Mouse (Mus musculus) olfactory bulb, adult 2 months (tissue): ENCODE data around the gene Krt12. TPM values are rescaled to one million over a fixed set of nuclear protein-coding genes. Genes with fewer than 3 reads are reported as not detected.

Experiments used
- H3K27ac ChIP-seq: fragments of 200-500 bp; 2 replicates; pipeline ENCODE4 v1.5.1; 2012; ENCODE audit warnings: low read depth, low read length; ENCODE audit not compliant: insufficient read depth
- H3K4me1 ChIP-seq: fragments of 200-500 bp; 2 replicates; pipeline ENCODE4 v1.6.1; 2012; ENCODE audit warnings: low read length; ENCODE audit not compliant: control insufficient read depth, insufficient read depth
- H3K4me3 ChIP-seq: fragments of 200-500 bp; 2 replicates; pipeline ENCODE4 v1.5.1; 2012; ENCODE audit warnings: mild to moderate bottlenecking, low read depth, low read length, moderate library complexity; ENCODE audit not compliant: insufficient read depth
- CTCF ChIP-seq: fragments of 200-500 bp; IDR thresholded peaks from 2 replicates; pipeline ENCODE4 v1.5.1; 2012; ENCODE audit warnings: low read depth, mild to moderate bottlenecking, low read length, moderate library complexity; ENCODE audit not compliant: insufficient read depth
- POLR2A ChIP-seq: fragments of 200-500 bp; IDR thresholded peaks from 2 replicates; pipeline ENCODE4 v1.6.1; 2012; ENCODE audit warnings: mild to moderate bottlenecking, low read depth, low read length, moderate library complexity; ENCODE audit not compliant: insufficient read depth
- WGBS: fragments of 180-500 bp; shearing (Covaris S2); methylation state at CpG from one replicate; pipeline ENCODE4 v1.1.7; 2018; 5-methylcytosine and 5-hydroxymethylcytosine counted together
- polyA plus RNA-seq: library from polyadenylated mRNA; stranded (reverse); fragments of >200 nt; gene quantifications from 2 replicates; pipeline ENCODE4 v1.2.4, GENCODE M21; 2012; ENCODE audit warnings: low replicate concordance; ENCODE audit not compliant: missing spikeins, insufficient read depth, insufficient read length

The Krt12 gene
- polyA plus RNA-seq, 1 experiment: not detected

DNA sequence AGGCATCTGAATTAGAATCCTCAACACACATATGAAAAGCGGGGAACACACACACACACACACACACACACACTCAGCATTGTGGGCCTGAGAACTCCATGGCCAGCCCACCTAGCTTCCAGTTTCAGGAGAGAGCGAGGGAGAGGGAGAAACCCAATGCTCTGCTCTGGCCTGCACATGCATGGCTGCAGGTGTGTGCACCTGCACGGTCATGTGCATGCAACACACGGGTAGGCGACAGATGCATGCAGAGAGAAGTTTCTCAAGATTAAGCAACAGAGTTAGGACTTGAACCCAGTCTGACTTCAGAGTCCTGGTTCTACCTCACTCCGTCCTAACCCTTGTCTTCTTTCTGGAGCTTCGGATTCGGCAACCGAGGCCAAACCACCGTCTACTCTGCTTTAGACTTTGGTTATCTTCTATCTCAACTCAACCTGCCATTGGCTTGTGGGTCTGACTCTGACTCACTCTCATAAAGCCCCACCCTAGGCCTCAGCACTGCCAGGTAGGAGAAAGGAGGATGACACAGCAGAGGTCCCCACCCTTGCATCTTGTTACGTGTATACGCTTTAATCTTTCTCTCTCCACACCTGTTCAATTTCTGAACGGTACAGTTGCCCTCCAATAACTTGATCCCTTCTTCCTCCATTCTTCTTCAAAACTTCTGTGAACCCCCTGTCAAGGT is 7.5 kb downstream of the Krt12 start:
- H3K4me1 ChIP-seq: peaks cover 14% of the 10 kb centered on the region

GRCm38 (mm10) chr11:99413247-99413646 is 8.8 kb downstream of the Krt12 start:
- TF ChIP-seq CTCF (no peak), POLR2A (no peak)
- Histone ChIP-seq H3K4me1 (peaks cover 9% of the 10 kb centered on the region), H3K27ac (no peak overlapping the region), H3K4me3 (no peak overlapping the region)
- 16% methylated on average over 6 of the region's 6 CpGs for WGBS

More for the DNA sequence above, 7.5 kb downstream of the Krt12 start:
- no peak overlapping the region for H3K4me3 ChIP-seq
- TF ChIP-seq POLR2A: no peak
- TF ChIP-seq CTCF: no peak
- WGBS: 96% methylated on average over 13 of the region's 13 CpGs
- H3K27ac ChIP-seq: no peak overlapping the region

GRCm38 (mm10) chr11:99406186-99406585 is 15.9 kb downstream of the Krt12 start:
- WGBS: 62% methylated on average over 10 of the region's 10 CpGs
- no peak overlapping the region for H3K4me3 ChIP-seq
- no peak overlapping the region for H3K27ac ChIP-seq
- TF ChIP-seq POLR2A (no peak), CTCF (no peak)
- H3K4me1 ChIP-seq: no peaks in the 10 kb centered on the region

DNA sequence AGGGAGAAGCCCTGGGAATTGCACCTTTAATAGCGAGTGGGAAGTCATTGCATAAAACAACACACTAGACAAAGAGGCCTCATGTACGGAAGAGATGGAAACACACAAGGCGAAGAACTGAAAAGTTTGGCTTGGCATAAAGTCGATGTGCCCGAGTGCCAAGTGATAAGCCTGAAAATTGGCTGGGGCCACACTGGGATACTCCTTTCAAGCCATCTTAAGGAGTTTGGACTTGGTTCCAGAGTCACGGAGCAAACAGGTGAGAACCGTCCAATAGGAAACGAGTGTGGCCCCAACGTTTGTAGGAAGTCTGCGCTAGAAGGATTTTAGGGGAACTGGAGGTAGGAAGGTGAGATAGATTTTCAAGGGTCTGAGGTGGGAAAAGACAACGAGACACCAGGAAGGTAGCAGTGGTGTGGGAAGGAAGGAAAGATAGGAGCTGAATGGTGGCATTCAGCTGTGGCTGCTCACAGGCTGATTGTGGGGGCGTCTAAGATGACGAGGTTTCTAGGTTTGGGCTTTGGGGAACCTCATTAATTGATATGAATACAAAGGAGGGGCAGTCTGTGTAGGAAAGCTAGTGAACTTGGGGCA is 22.0 kb downstream of the Krt12 start:
- TF ChIP-seq POLR2A (no peak), CTCF (no peak)
- 88% methylated on average over 13 of the region's 13 CpGs for WGBS
- peaks cover 4% of the 10 kb centered on the region; the same call in 1 of the 2 replicates for H3K4me1 ChIP-seq
- no peak overlapping the region for H3K27ac ChIP-seq
- H3K4me3 ChIP-seq: no peak overlapping the region

DNA sequence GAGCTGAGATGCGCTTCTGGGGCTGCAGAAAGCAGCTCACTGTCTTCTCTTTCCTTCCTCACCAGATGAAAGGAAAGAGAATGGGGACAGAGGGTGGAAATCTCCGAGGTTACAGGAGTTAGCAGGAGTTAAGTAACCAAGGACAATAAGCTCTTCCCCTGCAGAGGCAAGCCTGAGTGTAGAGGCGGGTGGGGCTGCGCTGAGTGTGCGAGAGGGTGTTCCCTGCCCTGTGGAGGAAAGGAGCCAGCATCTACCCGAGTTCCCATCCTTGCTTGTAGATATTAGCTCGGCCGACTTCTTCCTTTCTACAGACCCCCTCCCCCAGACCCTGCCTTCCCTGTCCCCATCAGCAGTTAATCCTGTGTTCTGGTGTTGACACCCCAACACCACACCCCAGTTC is 23.2 kb downstream of the Krt12 start:
- peaks cover 4% of the 10 kb centered on the region; the same call in 1 of the 2 replicates for H3K4me1 ChIP-seq
- H3K4me3 ChIP-seq: no peak overlapping the region
- TF ChIP-seq CTCF (no peak), POLR2A (no peak)
- H3K27ac ChIP-seq: no peak overlapping the region
- 36% methylated on average over 8 of the region's 8 CpGs for WGBS

GRCm38 (mm10) chr11:99398084-99398483 is 24.0 kb downstream of the Krt12 start:
- peaks cover 4% of the 10 kb centered on the region; the same call in 1 of the 2 replicates for H3K4me1 ChIP-seq
- no peak for TF ChIP-seq POLR2A
- no peak for TF ChIP-seq CTCF
- H3K4me3 ChIP-seq: no peak overlapping the region
- WGBS: 84% methylated on average over 3 of the region's 3 CpGs
- no peak overlapping the region for H3K27ac ChIP-seq

- no peak for TF ChIP-seq CTCF
- TF ChIP-seq POLR2A: no peak
- 42% methylated on average over 2 of the region's 2 CpGs for WGBS
- peaks cover 4% of the 10 kb centered on the region; the same call in 1 of the 2 replicates for H3K4me1 ChIP-seq
- H3K27ac ChIP-seq: no peak overlapping the region
- no peak overlapping the region for H3K4me3 ChIP-seq
Measured at GRCm38 (mm10) chr11:99396661-99397060, 25.4 kb downstream of the Krt12 start.

- WGBS: 20% methylated on average over 3 of the region's 3 CpGs
- Histone ChIP-seq H3K4me3 (no peak overlapping the region), H3K27ac (no peak overlapping the region), H3K4me1 (peaks cover 4% of the 10 kb centered on the region; the same call in 1 of the 2 replicates)
- TF ChIP-seq POLR2A (no peak), CTCF (no peak)
Measured at GRCm38 (mm10) chr11:99396034-99396433, 26.0 kb downstream of the Krt12 start.

DNA sequence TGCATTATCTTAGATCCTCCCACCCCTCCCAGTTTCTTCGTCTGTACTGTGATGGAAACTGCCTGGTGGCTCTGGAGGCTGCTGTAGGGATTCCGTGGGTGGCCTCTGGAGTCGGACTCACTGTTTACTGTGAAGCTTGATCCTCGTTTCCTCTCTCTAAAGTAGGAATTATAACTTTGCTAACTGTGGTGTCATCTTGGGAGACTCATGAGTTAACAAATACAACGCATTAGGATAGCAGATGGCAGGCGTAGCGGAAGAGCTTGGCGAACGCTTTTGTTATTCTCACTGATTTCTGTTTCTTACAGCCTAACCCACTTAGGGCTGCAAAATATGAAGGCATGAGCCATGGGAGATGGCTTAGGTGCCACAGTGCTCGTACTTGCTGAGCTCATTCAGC is 29.6 kb downstream of the Krt12 start:
- TF ChIP-seq CTCF (no peak), POLR2A (no peak)
- Histone ChIP-seq H3K27ac (no peak overlapping the region), H3K4me3 (no peak overlapping the region), H3K4me1 (peaks cover 6% of the 10 kb centered on the region; the same call in 1 of the 2 replicates)
- WGBS: 47% methylated on average over 10 of the region's 10 CpGs

- H3K27ac ChIP-seq: no peak overlapping the region
- peaks cover 6% of the 10 kb centered on the region; the same call in 1 of the 2 replicates for H3K4me1 ChIP-seq
- TF ChIP-seq POLR2A: no peak
- WGBS: 81% methylated on average over 6 of the region's 6 CpGs
- H3K4me3 ChIP-seq: no peak overlapping the region
Measured at GRCm38 (mm10) chr11:99391375-99391774, 30.7 kb downstream of the Krt12 start.
